Mouse (Mus musculus) embryonic facial prominence, embryonic 12.5 days (tissue): ENCODE data around the gene Yy2. TPM values are rescaled to one million over a fixed set of nuclear protein-coding genes. Genes with fewer than 3 reads are reported as not detected.

Experiments used
- ATAC-seq: fragments of 200-750 bp; cut with Nextera tagmentation; 2 replicates; pipeline ENCODE4 v1.8.0; 2017; ENCODE audit not compliant: insufficient number of reproducible peaks, insufficient read depth, low FRiP score, low TSS enrichment
- H3K27ac ChIP-seq: fragments of 300-500 bp; sonication (generic); 2 replicates; pipeline ENCODE4 v1.5.1; 2016; ENCODE audit warnings: mild to moderate bottlenecking
- H3K27me3 ChIP-seq: fragments of 300-500 bp; sonication (generic); 2 replicates; pipeline ENCODE4 v1.6.1; 2016; ENCODE audit warnings: mild to moderate bottlenecking, moderate library complexity
- H3K36me3 ChIP-seq: fragments of 300-500 bp; sonication (generic); 2 replicates; pipeline ENCODE4 v1.6.1; 2016; ENCODE audit warnings: mild to moderate bottlenecking
- H3K4me1 ChIP-seq: fragments of 300-500 bp; sonication (generic); 2 replicates; pipeline ENCODE4 v1.6.1; 2016
- H3K4me2 ChIP-seq: fragments of 300-500 bp; sonication (generic); replicated peaks from 2 replicates; pipeline ENCODE4 v1.6.1; 2016; ENCODE audit warnings: mild to moderate bottlenecking, moderate library complexity
- H3K4me3 ChIP-seq: fragments of 300-500 bp; sonication (generic); 2 replicates; pipeline ENCODE4 v1.5.1; 2016; ENCODE audit warnings: mild to moderate bottlenecking
- H3K9ac ChIP-seq: fragments of 300-500 bp; sonication (generic); 2 replicates; pipeline ENCODE4 v1.6.1; 2016; ENCODE audit warnings: mild to moderate bottlenecking, moderate library complexity
- H3K9me3 ChIP-seq: fragments of 300-500 bp; sonication (generic); 2 replicates; pipeline ENCODE4 v1.6.1; 2016; ENCODE audit warnings: mild to moderate bottlenecking, moderate library complexity
- WGBS: fragments of 180-500 bp; shearing (Covaris S2); methylation state at CpG from one replicate; pipeline ENCODE4 v1.1.7; 2016; 5-methylcytosine and 5-hydroxymethylcytosine counted together
- polyA plus RNA-seq: library from polyadenylated mRNA; unstranded; fragments of >200 nt; fragmentation: Nextera tagmentation; extraction: Ambion mirVana; gene quantifications from 2 replicates; pipeline ENCODE4 v1.2.1, GENCODE M21; 2016

The Yy2 gene
- polyA plus RNA-seq, 1 experiment from 2014 or later = 5.2 TPM

DNA sequence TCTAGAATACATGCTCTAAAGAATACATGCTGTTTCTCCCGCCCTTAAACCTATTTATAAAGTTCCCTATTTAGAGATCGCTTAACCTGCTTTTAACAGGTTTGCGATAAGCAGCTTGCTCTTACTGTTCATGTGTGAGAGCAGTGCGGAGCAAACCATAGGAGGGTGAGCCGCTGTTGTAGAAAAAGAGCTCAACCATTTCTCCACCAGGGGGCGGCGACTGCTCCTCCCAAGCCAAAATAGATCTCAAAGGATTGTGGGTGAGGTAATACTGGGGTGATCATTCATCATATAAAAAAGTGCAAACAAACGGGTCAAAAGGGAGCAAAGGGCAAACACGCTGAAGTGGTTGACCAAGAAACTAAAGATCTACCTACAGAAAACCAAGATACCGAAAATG is 5.0 kb downstream of the Yy2 start:
- 81% methylated on average over 10 of the region's 10 CpGs for WGBS

GRCm38 (mm10) chrX:157547082-157547481 is 21.7 kb downstream of the Yy2 start:
- 35% methylated on average over 3 of the region's 3 CpGs for WGBS
- H3K4me1 ChIP-seq = no peaks in the 10 kb centered on the region
- H3K9ac ChIP-seq = no peak overlapping the region
- H3K9me3 ChIP-seq = no peaks in the 10 kb centered on the region
- no peak overlapping the region for H3K4me2 ChIP-seq
- no peaks in the 10 kb centered on the region for H3K36me3 ChIP-seq
- H3K27me3 ChIP-seq = no peaks in the 10 kb centered on the region
- no peak overlapping the region for H3K4me3 ChIP-seq
- ATAC-seq = no peak
- H3K27ac ChIP-seq = no peak overlapping the region

More for the DNA sequence above, 5.0 kb downstream of the Yy2 start:
- no peak overlapping the region for H3K27ac ChIP-seq
- H3K4me2 ChIP-seq = no peak overlapping the region
- ATAC-seq = no peak
- H3K4me1 ChIP-seq = no peaks in the 10 kb centered on the region
- H3K9ac ChIP-seq = no peak overlapping the region
- no peaks in the 10 kb centered on the region for H3K9me3 ChIP-seq
- no peaks in the 10 kb centered on the region for H3K36me3 ChIP-seq
- no peak overlapping the region for H3K4me3 ChIP-seq
- no peaks in the 10 kb centered on the region for H3K27me3 ChIP-seq

Other genes with a start within 250 kb of the Yy2 start
- gene Phex, start 153.7 kb downstream of the Yy2 start, polyA plus RNA-seq = 0.37 and 0.84 TPM in 2 replicates
- gene Sms, start 76.7 kb downstream of the Yy2 start, polyA plus RNA-seq = 69.8 and 70.1 TPM in 2 replicates
- 25.5 and 27.1 TPM in 2 replicates for gene Mbtps2, start 29.7 kb upstream of the Yy2 start, polyA plus RNA-seq
- 3.5 and 3.7 TPM in 2 replicates for gene Smpx, start 129.9 kb upstream of the Yy2 start, polyA plus RNA-seq
- 2.3 TPM in 2 replicates for gene Klhl34, start 249.4 kb upstream of the Yy2 start, polyA plus RNA-seq